Mouse (Mus musculus) gastrocnemius, postnatal 4 days (tissue): ENCODE measurements at regions not wholly inside any gene's neighbourhood (a gene's known extent, or its start where the extent isn't known, plus 50 kb on each side); places are given as distances from the start of the nearest gene placed in this dataset.

Source experiments
- DNase-seq, 2 experiments: peaks; one replicate each; pipeline ENCODE4 v3.0.0; 2021 to 2022; ENCODE audit warnings: low spot score in 2 of 2, mixed read lengths in 2 of 2

- DNase-seq = no peak
Observed at GRCm38 (mm10) chr6:117329164-117329939, 161.0 kb downstream of the Cxcl12 start.

GRCm38 (mm10) chr6:117330198-117330597, 161.9 kb downstream of the Cxcl12 start:
- DNase-seq = no peak

GRCm38 (mm10) chr6:117330726-117331360, 162.5 kb downstream of the Cxcl12 start:
- no peak for DNase-seq

- no peak for DNase-seq
Observed at GRCm38 (mm10) chr6:117332641-117333040, 164.3 kb downstream of the Cxcl12 start.

- no peak for DNase-seq
Observed at GRCm38 (mm10) chr6:117342123-117342522, 173.8 kb downstream of the Cxcl12 start.

GRCm38 (mm10) chr6:117347356-117347755, 179.0 kb downstream of the Cxcl12 start:
- DNase-seq = no peak

- DNase-seq = no peak
Observed at GRCm38 (mm10) chr6:117351846-117352245, 183.5 kb downstream of the Cxcl12 start.

- DNase-seq = no peak
Observed at GRCm38 (mm10) chr6:117353091-117353490, 184.8 kb downstream of the Cxcl12 start.

GRCm38 (mm10) chr6:117356101-117356500, 187.8 kb downstream of the Cxcl12 start:
- no peak for DNase-seq

- no peak for DNase-seq
Observed at GRCm38 (mm10) chr6:117359401-117359800, 191.1 kb downstream of the Cxcl12 start.

DNA sequence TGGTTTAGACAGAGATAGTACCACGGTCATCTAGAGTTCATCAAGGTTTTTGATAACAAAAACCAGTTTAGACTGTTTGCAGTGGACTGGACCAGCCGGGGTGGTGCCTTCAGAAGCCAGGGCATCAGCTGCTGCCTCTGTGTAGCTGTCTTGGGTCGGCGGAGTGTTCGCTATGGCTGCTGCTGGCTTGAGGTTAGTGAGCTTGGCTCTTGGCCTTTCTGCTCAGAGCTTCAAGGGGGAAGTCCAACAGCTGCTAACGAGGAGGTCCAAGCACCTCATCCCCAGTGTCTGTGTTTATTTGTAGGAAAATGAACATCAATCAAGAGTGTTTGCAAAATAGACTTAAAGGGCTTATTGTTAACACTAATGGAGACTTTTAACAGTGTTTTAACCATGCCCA, 198.2 kb downstream of the Cxcl12 start:
- DNase-seq = no peak

DNA sequence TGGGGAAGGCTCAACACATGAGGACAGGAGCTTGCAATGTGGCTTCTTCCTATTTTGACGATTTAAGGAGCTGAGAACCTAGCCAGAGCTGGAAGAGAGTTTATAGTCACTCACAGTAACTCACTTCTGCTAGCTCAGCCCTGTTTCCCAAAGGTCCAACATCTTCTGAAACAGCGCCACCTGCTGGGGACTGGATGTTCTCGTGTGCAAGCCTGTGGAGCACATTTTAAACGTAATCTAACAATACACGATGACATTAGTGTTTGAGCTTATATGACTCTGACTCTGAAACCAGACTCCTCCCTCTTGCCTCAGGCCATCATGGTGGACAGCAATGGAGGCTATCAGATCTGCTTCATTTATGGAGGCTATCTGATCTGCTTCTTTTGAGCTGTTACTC, 207.7 kb downstream of the Cxcl12 start:
- no peak for DNase-seq

GRCm38 (mm10) chr6:117379904-117380303, 211.6 kb downstream of the Cxcl12 start:
- no peak for DNase-seq

DNA sequence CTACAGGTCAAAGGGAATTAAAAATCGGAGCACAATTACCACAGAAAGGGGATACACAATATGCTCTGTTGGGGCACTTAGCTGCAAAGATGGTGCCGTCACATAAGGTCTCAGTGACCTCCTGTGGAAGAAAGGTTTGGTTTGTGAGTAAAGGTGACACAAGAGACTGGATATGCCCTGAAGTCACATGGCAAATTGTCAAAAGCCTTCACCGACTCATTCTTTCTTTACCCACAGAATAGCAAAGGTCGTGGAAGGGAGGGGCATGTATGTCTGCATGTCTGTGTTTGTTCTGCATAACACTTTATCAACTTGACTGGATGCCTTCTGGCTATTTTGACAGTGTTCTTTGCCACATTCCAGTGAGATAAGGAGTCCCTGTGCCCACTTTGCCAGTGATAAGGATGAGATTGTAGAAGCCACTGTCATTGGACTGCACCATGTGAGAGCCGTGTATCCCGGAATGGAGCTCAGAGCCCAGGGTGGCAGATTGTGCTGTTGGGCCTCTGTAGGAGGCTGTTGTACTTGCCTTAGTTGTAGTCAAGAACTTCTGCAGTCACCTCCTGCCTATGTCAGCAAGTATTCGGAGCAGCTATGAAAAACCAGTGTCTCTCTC, 222.0 kb downstream of the Cxcl12 start:
- DNase-seq = no peak

- no peak for DNase-seq
Observed at GRCm38 (mm10) chr6:117393480-117393879, 225.1 kb downstream of the Cxcl12 start.

- no peak for DNase-seq
Observed at GRCm38 (mm10) chr6:117405589-117406311, 237.4 kb downstream of the Cxcl12 start.

DNA sequence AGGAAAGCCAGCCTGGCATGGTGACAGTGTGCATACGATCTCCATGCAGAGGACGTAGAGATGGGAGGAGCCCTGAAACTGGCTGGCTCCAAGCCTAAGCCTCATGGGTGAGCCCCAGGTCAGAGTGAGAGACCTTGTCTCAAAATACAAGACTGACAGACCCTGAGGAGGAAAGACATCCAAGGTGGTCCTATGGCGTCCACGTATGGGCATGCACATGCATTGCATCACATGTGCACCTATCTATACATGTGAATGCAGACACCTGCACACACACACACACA, 237.9 kb downstream of the Cxcl12 start:
- no peak for DNase-seq

DNA sequence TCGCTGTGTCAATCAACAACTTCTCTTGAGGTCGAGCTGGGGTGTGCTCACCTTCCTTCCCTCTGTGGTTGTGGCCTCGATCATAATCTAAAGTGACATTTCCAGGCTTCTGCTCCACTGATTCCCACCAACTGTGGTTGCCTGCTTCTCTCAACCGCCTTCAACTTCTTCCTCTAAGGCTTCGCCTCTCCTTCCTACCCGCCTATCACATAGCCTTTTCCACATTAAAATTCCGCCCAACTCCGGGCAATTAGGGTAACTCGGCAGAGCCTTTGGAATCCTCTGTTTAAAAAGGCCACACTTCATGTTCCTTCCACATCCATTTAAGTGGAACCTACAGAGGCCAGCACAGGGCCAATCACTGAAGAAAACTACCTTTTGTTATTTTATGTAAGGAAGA, 238.4 kb downstream of the Cxcl12 start:
- no peak for DNase-seq

DNA sequence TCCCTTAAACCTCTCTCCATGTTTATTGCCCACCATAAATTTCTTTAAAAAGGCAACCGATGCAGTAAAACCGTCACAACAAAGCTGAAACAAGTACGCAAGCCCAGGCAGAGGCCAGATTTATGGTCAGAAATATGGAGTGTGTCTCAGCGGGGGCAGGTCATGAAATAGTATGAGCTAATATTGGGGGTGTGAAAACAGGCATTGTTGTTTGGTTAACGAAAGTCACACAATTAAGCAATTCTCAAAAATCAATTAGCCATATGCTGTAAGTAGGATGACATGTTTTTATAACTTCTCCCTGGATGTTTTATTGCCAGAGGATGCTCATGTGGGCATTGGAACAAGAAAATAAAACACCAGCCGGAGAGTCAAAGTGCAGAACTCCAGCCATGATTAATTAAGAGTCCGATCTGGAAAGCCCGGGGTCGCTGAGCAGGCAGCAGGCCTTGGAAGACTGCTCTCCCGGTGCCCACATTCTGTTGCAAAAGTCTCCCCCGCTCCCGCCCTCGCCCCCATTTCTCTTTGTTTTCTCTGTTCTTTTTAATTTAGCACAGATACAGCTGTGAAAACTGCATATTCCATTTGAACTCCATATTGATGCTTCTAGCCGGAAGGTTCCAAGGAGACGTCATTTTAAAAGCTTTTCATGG, 239.0 kb downstream of the Cxcl12 start:
- DNase-seq = no peak

DNA sequence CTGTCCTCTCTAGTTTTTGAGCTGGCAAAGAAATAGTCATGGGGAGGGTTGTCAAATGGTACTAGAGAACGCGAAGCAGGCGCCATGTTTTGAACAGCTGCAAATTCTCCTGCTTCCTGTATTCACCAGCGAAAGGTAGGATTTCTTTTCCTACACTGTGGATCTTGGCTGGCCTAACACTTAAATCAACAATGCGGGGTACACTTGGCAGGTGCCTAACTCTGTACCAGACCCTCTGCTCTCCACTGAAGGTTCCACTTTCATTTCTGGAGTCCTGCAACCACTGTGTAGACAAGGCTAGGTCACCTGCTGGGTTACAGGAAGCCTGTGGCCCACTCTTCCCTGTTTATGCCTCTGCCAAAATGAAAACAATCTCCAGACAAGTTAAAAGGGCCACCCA, 239.6 kb downstream of the Cxcl12 start:
- peak in 1 of 2 experiments; percentile 3 for DNase-seq

DNA sequence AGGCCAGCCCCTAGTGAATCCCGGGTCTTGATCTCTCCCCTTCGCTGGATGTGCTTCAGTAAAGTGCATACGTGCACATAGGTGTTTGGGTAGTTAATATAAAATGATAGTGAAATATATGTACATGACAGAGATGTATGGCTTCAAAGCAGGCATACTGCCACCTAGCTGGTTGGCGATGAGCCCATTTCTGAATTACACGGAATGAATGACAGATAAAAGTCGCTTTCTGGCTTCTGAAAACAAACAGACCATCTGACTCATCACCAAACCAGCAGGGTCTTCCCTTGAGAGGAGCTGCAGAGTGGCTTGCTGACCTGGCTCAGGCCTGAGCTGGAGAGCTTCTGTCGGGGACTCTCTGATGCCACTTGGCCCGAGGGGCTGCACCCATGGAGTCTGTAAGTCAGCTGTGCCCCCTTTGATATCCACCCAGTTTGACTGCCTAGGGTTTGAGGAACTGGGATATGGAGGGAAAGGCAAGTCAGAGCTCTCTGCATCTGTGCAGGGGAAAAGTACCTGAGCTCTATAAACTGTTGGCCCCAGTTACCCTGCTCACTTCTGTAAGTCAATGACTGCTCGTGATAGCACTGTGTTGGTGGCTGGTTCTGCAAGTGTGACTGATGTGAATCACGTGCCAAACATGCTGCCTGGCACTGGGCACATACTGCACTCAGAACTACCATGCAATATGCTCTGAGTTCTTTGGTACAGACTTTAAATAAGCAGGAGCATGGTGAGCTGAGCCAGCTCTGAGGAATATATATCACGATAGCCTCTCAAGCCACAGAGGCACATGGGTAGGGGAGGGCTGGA, 240.8 kb downstream of the Cxcl12 start:
- DNase-seq = no peak
